Mouse (Mus musculus) lung, postnatal 25 days (tissue): ENCODE measurements around the gene Fam107b.
A peak's percentile ranks its signal among the peaks of the same experiment; 100 is the strongest.
"Not testable (repeated sequence)": the region's sequence is repeated elsewhere in the genome, so short reads cannot be mapped to it uniquely, and the experiment has no call there.

Experiments used
- DNase-seq: peaks from one replicate; pipeline ENCODE4 v3.0.0; 2022; ENCODE audit warnings: low spot score

Gene Fam107b

DNA sequence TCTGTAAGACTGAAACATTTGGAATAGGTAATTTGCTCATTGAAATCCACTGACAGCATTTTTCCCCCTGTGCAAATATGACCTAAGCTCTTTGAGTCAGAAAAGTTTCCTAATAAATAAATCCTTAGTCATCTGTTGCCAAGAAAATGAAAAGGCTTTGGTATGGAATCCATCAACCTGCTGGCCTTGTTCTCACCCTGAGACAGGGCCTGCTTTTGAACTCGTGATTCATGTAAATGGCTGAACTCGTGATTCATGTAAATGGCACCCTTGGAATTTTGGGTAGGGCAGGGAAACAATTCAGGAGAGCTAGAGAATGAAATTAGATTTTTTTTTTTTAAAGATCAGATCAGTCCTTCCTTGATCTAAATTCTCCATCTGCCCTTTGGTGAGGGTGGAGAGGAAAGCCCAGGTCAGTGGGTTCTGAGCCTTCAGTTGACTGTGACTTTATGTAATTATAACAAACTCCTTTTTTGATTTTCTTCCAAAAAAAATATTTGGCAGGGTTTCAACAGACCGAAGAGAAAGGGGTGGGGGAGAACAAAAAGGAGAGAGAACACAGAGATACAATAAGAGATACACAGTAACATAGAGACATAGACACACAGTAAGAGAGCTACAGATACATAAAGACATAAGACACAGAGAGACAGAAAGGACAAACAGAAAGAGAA is 142.2 kb downstream of the Fam107b start:
- no peak for DNase-seq

DNA sequence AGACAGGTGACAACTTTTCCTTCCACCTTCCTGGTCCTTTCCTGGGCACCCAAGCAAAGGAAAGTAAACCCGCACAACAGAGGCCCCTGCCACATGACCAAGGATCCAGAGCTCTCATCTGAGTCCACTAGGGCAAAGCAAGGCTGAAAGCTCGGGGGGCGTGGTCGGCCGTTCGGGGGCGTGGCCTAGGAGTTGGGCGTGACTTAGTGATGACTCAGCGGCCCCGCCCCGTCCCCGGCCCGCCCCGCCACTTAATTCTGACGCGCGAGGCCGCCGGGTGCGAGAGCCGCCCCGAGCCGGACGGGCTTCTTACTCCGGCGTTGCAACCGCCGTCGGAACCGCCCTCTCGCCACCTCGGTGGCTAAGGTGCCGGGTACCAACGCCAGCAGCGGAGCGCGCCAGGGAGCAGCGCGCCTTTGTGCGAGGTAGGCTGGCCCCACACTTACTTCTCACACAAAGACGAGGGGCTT is 143.0 kb downstream of the Fam107b start:
- DNase-seq: peak; percentile 93

GRCm38 (mm10) chr2:3713682-3714361 is 143.5 kb downstream of the Fam107b start:
- DNase-seq: no peak

DNA sequence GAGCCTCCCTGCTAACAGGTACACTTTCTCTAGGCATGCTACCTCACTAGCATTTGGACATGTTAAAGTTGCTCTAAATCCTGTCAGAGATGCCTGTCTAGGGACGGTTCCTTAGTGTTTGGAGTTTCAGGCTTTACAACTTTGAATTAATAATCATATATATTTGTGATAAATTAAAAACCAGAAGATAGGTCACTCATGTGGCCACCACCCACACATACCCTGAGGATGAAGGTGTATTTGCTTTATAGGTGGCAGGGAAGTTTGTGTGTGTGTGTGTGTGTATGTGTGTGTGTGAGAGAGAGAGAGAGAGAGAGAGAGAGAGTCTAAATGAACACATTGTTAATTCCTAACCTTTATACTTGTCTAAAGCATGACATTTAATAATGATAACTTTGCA is 144.2 kb downstream of the Fam107b start:
- no peak for DNase-seq

DNA sequence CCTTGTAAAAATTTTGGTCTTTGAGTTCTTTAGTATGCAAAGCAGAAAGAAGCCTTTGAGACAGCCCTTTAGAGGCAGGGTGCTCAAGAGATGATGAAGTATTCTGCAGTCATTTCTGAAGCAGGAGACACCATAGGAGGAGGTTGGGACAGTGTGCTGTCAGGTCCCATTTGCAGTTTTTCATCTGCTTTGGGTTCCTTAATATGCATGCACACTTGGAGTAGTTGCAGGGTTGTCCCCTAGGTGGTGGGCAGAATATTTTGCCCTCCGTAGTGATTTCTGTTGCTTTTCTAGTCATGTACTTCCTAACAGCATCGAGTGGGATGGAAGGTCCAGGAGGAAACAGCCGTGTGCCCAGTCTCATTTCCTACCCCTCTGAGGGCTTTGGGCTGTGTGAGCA is 145.1 kb downstream of the Fam107b start:
- DNase-seq: no peak

DNA sequence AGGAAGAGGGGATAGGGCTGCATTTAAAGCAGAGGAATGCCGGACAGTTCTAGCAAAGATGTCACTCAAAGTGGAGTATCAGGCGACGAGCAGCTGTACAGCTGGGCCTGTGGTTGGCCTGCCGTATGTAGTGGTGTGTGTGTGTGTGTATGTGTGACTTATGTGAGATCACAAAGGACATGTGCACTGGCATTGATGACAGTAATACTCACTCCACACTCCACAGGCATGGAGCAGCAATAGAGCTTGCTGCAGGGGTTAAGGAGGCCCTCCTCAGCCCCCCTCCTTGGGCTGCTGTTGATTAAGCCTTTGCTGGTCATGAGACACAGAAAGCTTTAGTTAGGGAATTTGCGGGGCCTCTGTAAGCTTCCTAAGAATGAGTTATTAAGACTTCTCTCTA is 147.0 kb downstream of the Fam107b start:
- no peak for DNase-seq

- DNase-seq: no peak
Measured at GRCm38 (mm10) chr2:3717847-3718246, 147.6 kb downstream of the Fam107b start.

GRCm38 (mm10) chr2:3719436-3720121 is 149.3 kb downstream of the Fam107b start:
- not testable (repeated sequence) for DNase-seq

GRCm38 (mm10) chr2:3721107-3721506 is 150.8 kb downstream of the Fam107b start:
- DNase-seq: no peak

GRCm38 (mm10) chr2:3721974-3722373 is 151.7 kb downstream of the Fam107b start:
- no peak for DNase-seq

GRCm38 (mm10) chr2:3723391-3724106 is 153.3 kb downstream of the Fam107b start:
- DNase-seq: peak; percentile 55

DNA sequence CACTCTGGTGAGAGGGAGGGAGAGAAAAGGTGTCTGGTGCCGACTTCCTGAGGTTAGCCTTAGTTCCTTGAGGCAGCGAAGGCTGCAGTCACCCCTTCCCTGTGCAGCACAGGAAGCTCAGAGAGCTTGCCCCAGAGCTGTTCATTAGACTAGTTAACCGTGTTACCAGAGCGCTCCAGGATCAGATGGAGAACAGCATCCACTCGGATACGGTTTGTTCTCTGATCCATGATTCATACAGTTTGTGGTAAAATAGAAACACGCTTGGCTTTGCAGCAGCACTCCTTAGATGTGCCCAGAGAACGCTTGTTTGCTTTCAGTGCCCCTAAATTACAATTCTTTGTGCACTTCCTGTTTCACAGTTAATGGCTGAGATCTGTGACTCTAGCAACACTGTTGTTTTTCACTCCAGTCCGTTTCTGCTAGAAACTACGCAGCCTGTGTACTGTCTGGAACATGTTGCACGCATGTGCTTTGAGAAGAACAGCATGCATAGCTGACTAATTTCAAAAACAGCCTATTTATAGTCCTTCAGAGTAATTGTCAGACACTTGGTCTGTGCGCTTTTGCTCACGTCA is 156.3 kb downstream of the Fam107b start:
- peak; percentile 64 for DNase-seq

DNA sequence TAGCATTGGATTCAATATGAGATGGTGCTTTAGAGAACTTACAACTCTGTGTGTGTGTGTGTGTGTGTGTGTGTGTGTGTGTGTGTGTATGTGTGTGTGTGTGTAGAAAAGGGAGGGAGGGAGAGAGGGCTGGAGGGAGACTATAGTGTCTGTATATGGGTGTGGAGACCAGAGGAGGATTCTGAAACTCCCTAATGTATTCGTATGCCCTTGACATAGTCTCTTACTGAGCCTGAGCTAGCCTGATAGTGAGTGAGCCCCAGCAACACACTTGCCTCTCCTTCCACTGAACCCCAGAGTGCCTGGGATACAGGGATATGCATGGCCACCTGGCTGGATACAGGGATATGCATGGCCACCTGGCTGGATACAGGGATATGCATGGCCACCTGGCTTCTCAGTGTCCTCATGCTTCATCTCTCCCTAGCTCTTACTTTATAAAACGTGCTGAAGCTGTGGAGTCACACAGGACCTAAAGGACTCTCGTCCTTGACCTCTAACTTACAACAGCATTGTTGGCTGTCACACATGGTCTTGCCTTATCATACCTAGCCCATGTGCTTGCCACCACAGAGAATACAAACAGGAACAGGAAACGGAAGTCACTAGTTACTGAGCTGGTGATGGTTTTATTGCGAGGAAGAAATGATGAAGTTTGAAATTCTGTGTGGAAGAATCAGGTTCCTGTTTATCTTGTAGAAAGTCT is 157.1 kb downstream of the Fam107b start:
- peak; percentile 58 for DNase-seq

GRCm38 (mm10) chr2:3728090-3728489 is 157.8 kb downstream of the Fam107b start:
- no peak for DNase-seq

DNA sequence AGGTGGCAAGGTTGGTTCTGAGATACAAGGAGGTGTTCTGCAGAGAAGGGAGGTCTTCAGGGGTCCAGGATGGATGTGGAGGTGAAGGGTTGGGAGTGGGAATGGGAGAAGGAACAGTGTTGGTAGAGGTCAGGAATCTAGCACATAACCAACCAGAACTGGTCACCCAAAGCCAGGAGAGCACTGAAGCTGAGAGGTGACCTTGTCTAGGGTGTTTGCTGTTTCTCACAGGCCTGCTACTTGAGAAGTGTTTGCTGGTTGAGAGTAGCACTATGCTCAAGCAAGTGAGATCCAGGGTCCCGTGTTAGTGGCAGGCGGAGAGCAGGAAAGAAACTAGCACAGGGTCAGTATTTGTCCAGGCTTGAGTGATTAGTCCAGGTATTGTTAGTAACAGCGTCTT is 159.3 kb downstream of the Fam107b start:
- no peak for DNase-seq

GRCm38 (mm10) chr2:3730744-3731143 is 160.5 kb downstream of the Fam107b start:
- no peak for DNase-seq

GRCm38 (mm10) chr2:3731316-3732015 is 161.2 kb downstream of the Fam107b start:
- no peak for DNase-seq

DNA sequence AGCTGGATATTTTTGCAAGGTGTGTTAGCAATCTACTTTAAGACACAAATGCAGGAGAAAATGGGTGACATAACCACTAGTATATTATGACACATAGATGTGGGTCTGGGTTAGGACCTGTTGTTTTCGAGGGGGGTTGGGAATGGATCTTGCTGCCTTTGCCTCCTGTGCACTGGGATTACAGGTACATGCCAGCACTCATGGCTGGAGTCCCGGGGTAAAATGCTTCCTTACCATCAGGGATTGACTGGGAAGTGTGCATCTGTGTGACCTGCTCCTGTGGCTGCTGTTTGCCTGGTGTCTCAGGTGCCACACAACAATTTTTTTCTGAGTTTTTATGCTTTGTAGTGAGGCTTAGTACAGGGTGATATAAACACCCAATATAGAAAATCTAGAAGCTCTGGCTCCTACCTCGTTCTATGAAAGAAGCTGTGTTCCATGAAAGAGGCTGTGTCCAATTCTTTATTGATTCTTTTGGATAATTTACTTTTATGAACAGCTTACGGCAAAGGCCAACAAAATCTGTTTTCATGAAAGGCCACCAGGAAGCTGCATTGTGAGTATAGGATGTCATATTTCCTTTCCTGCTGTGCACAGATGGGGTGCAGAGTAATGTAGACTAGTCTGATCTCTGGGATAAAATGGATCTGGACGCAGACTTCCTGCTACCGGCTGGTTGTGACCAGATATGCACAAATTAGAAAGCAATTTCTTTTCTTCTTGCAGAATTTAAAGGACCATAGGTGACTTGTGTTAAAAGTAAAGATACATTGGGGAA is 167.8 kb downstream of the Fam107b start:
- no peak for DNase-seq

- no peak for DNase-seq
Measured at GRCm38 (mm10) chr2:3738734-3739133, 168.4 kb downstream of the Fam107b start.

- no peak for DNase-seq
Measured at GRCm38 (mm10) chr2:3739351-3739961, 169.2 kb downstream of the Fam107b start.
